Mouse (Mus musculus) heart, embryonic 14.5 days (tissue): ENCODE data around the gene Ugcg. TPM values are rescaled to one million over a fixed set of nuclear protein-coding genes. Genes with fewer than 3 reads are reported as not detected.

ENCODE experiments used
- ATAC-seq: fragments of 200-750 bp; cut with Nextera tagmentation; 2 replicates; pipeline ENCODE4 v1.8.0; 2017; ENCODE audit warnings: low read depth, moderate TSS enrichment; ENCODE audit not compliant: insufficient number of reproducible peaks, insufficient read depth, low FRiP score
- H3K27ac ChIP-seq, 2 experiments: fragments of 200-500 bp in 1 of 2; fragments of 300-500 bp in 1 of 2; sonication (generic) in 1 of 2; replicated peaks in 1 of 2; 2 replicates each; pipeline ENCODE4 v1.5.1; 2012 to 2014; ENCODE audit warnings: low read depth in 2 of 2, low read length in 2 of 2, control low read depth in 1 of 2, mild to moderate bottlenecking in 1 of 2, mixed read lengths in 1 of 2; ENCODE audit not compliant: control insufficient read depth in 1 of 2, insufficient read depth in 1 of 2
- H3K27me3 ChIP-seq: fragments of 300-500 bp; sonication (generic); 2 replicates; pipeline ENCODE4 v1.6.1; 2014; ENCODE audit warnings: mild to moderate bottlenecking, low read length, control low read depth; ENCODE audit not compliant: control insufficient read depth, insufficient read depth
- H3K36me3 ChIP-seq: fragments of 300-500 bp; sonication (generic); 2 replicates; pipeline ENCODE4 v1.6.1; 2014; ENCODE audit warnings: mild to moderate bottlenecking, control low read depth, low read length, mixed read lengths; ENCODE audit not compliant: control insufficient read depth, insufficient read depth
- H3K4me1 ChIP-seq, 2 experiments: fragments of 200-500 bp in 1 of 2; fragments of 300-500 bp in 1 of 2; sonication (generic) in 1 of 2; 2 replicates each; pipeline ENCODE4 v1.6.1; 2012 to 2014; ENCODE audit warnings: low read length in 2 of 2, control low read depth in 1 of 2, mixed read lengths in 1 of 2; ENCODE audit not compliant: control insufficient read depth in 2 of 2, insufficient read depth in 2 of 2
- H3K4me2 ChIP-seq: fragments of 300-500 bp; sonication (generic); 2 replicates; pipeline ENCODE4 v1.6.1; 2014; ENCODE audit warnings: mild to moderate bottlenecking, low read length
- H3K4me3 ChIP-seq, 2 experiments: fragments of 200-500 bp in 1 of 2; fragments of 300-500 bp in 1 of 2; sonication (generic) in 1 of 2; 2 replicates each; pipeline ENCODE4 v1.5.1; 2012 to 2014; ENCODE audit warnings: low read length in 2 of 2, mild to moderate bottlenecking in 2 of 2, control low read depth in 1 of 2, low read depth in 1 of 2, moderate library complexity in 1 of 2; ENCODE audit not compliant: control insufficient read depth in 1 of 2, insufficient read depth in 1 of 2
- H3K9ac ChIP-seq: fragments of 300-500 bp; sonication (generic); 2 replicates; pipeline ENCODE4 v1.6.1; 2014; ENCODE audit warnings: mild to moderate bottlenecking, low read length
- H3K9me3 ChIP-seq: fragments of 300-500 bp; sonication (generic); 2 replicates; pipeline ENCODE4 v1.6.1; 2016; ENCODE audit warnings: low read length, control low read depth; ENCODE audit not compliant: control insufficient read depth
- WGBS: fragments of 180-500 bp; shearing (Covaris S2); extraction: QIAGEN DNeasy Blood & Tissue Kit; methylation state at CpG from one replicate; pipeline ENCODE4 v1.1.7; 2014; 5-methylcytosine and 5-hydroxymethylcytosine counted together
- polyA plus RNA-seq: library from polyadenylated mRNA; unstranded; fragments of >200 nt; fragmentation: Nextera tagmentation; extraction: Ambion mirVana; gene quantifications from 2 replicates; pipeline ENCODE4 v1.2.1, GENCODE M21; 2014

Ugcg gene
- polyA plus RNA-seq, 1 experiment from 2014 or later: 11.0 TPM

GRCm38 (mm10) chr4:59241096-59241495, 52.0 kb downstream of the Ugcg start:
- Histone ChIP-seq H3K9me3 (no peaks in the 10 kb centered on the region), H3K4me1 (peaks cover 6 to 11% of the 10 kb centered on the region in 2 experiments; a peak in 2 of 4 replicates), H3K27ac (no peak overlapping the region), H3K4me2 (no peak overlapping the region), H3K36me3 (no peaks in the 10 kb centered on the region), H3K9ac (no peak overlapping the region), H3K27me3 (no peaks in the 10 kb centered on the region), H3K4me3 (no peak overlapping the region)
- ATAC-seq: no peak
- WGBS: 88% methylated on average over 4 of the region's 4 CpGs

- no peak overlapping the region for H3K4me2 ChIP-seq
- 84% methylated on average over 3 of the region's 3 CpGs for WGBS
- H3K9me3 ChIP-seq: no peaks in the 10 kb centered on the region
- no peak overlapping the region for H3K27ac ChIP-seq
- no peaks in the 10 kb centered on the region for H3K27me3 ChIP-seq
- H3K9ac ChIP-seq: no peak overlapping the region
- no peaks in the 10 kb centered on the region for H3K36me3 ChIP-seq
- no peak overlapping the region for H3K4me3 ChIP-seq
- peaks cover 6 to 11% of the 10 kb centered on the region in 2 experiments; a peak in 2 of 4 replicates for H3K4me1 ChIP-seq
- no peak for ATAC-seq
Observed at GRCm38 (mm10) chr4:59242221-59242620, 53.2 kb downstream of the Ugcg start.

- 80% methylated on average over 7 of the region's 7 CpGs for WGBS
- Histone ChIP-seq H3K36me3 (no peaks in the 10 kb centered on the region), H3K4me3 (no peak overlapping the region), H3K27me3 (no peaks in the 10 kb centered on the region), H3K9me3 (no peaks in the 10 kb centered on the region), H3K4me2 (no peak overlapping the region), H3K4me1 (peaks cover 3 to 8% of the 10 kb centered on the region in 2 experiments; a peak in 2 of 4 replicates), H3K27ac (no peak overlapping the region), H3K9ac (no peak overlapping the region)
- no peak for ATAC-seq
Observed at GRCm38 (mm10) chr4:59243802-59244493, 54.9 kb downstream of the Ugcg start.

- WGBS: 59% methylated on average over 7 of the region's 7 CpGs
- H3K36me3 ChIP-seq: no peaks in the 10 kb centered on the region
- H3K27me3 ChIP-seq: no peaks in the 10 kb centered on the region
- H3K9me3 ChIP-seq: no peaks in the 10 kb centered on the region
- H3K9ac ChIP-seq: no peak overlapping the region
- no peak overlapping the region for H3K27ac ChIP-seq
- H3K4me1 ChIP-seq: 0 out of 4 replicates have a peak, but pooled peaks cover 0 to 2% of the 10 kb centered on the region in 2 experiments
- H3K4me2 ChIP-seq: no peak overlapping the region
- ATAC-seq: no peak
- no peak overlapping the region for H3K4me3 ChIP-seq
Observed at GRCm38 (mm10) chr4:59244791-59245555, 55.9 kb downstream of the Ugcg start.

GRCm38 (mm10) chr4:59245776-59246175, 56.7 kb downstream of the Ugcg start:
- Histone ChIP-seq H3K36me3 (no peaks in the 10 kb centered on the region), H3K4me1 (0 out of 4 replicates have a peak, but pooled peaks cover 0 to 2% of the 10 kb centered on the region in 2 experiments), H3K4me3 (no peak overlapping the region), H3K27me3 (no peaks in the 10 kb centered on the region), H3K9me3 (no peaks in the 10 kb centered on the region), H3K9ac (no peak overlapping the region), H3K27ac (no peak overlapping the region), H3K4me2 (no peak overlapping the region)
- WGBS: 78% methylated on average over 4 of the region's 4 CpGs
- ATAC-seq: no peak

- no peak overlapping the region for H3K4me2 ChIP-seq
- no peak overlapping the region for H3K9ac ChIP-seq
- H3K27ac ChIP-seq: no peak overlapping the region
- 37% methylated on average over 1 of the region's 1 CpGs for WGBS
- H3K27me3 ChIP-seq: no peaks in the 10 kb centered on the region
- H3K36me3 ChIP-seq: no peaks in the 10 kb centered on the region
- H3K9me3 ChIP-seq: no peaks in the 10 kb centered on the region
- no peak overlapping the region for H3K4me3 ChIP-seq
- H3K4me1 ChIP-seq: 0 out of 4 replicates have a peak, but pooled peaks cover 0 to 2% of the 10 kb centered on the region in 2 experiments
- no peak for ATAC-seq
Observed at GRCm38 (mm10) chr4:59247545-59247944, 58.5 kb downstream of the Ugcg start.

- no peak overlapping the region for H3K4me2 ChIP-seq
- H3K4me3 ChIP-seq: no peak overlapping the region
- no peaks in the 10 kb centered on the region for H3K9me3 ChIP-seq
- H3K4me1 ChIP-seq: 0 out of 4 replicates have a peak, but pooled peaks cover 0 to 2% of the 10 kb centered on the region in 2 experiments
- H3K27me3 ChIP-seq: no peaks in the 10 kb centered on the region
- no peak overlapping the region for H3K27ac ChIP-seq
- no peak overlapping the region for H3K9ac ChIP-seq
- no peaks in the 10 kb centered on the region for H3K36me3 ChIP-seq
- no peak for ATAC-seq
Observed at GRCm38 (mm10) chr4:59248035-59248434, 59.0 kb downstream of the Ugcg start.
